Mouse (Mus musculus): ENCODE results near the gene Rdh1.

- no peak for TF ChIP-seq CTCF (conservative IDR thresholded peaks at IDR 0.05; ENCODE audit: insufficient read depth, insufficient read length, low read depth, low read length)
- no peak for TF ChIP-seq POLR2A (IDR thresholded peaks at IDR 0.05; ENCODE audit: low read depth, low read length)
These were observed 12.3 kb upstream of the Rdh1 start for GRCm38 (mm10) chr10:127747254-127747653.
